Mouse (Mus musculus): ENCODE data around the gene Tmem263. TPM values are rescaled to one million over a fixed set of nuclear protein-coding genes. Genes with fewer than 3 reads are reported as not detected.

The Tmem263 gene
- total and polyA plus RNA-seq, 3 experiments: 11.8 to 15.7 TPM; not detected in 1

DNA sequence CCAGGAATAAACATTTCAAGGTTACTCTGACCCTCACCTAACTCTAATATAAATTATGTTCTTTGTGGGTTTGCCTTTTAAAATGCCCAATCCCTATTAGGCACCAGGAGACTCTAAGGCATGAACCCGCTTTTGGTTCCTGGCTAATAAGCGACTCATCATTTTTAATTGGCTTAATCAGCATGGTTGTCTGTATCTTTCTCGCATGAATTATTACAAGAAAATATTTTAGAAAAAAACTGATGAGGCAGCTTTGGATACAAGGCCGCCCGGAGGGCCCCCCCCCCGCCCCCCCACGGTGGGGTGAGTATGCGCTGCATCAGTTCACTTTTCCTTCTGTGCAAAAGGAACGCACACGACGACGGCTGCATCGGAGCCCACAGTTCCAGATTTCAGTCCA is 62.4 kb downstream of the Tmem263 start:
- Histone ChIP-seq H3K4me3 (ENCODE audit: control insufficient read depth in 1 of 2, insufficient read depth in 1 of 2, low read depth in 2 of 2, low read length in 2 of 2) (no peak overlapping the region), H3K79me2 (ENCODE audit: control insufficient read depth, insufficient read depth, low read length, poor library complexity) (no peaks in the 10 kb centered on the region), H3K9me3 (replicated peaks; ENCODE audit: insufficient read depth, low read length) (no peaks in the 10 kb centered on the region), H3K9ac (ENCODE audit: control insufficient read depth, low read depth, low read length, poor library complexity, severe bottlenecking) (no peak overlapping the region), H3K4me1 (ENCODE audit: control insufficient read depth in 1 of 2, insufficient read depth in 2 of 2, low read length in 2 of 2) (no peaks in the 10 kb centered on the region), H3K27me3 (ENCODE audit: control insufficient read depth in 1 of 2, insufficient read depth in 2 of 2, low read length in 2 of 2) (no peaks in the 10 kb centered on the region), H3K27ac (ENCODE audit: control insufficient read depth, low read depth, low read length) (no peak overlapping the region), H3K36me3 (ENCODE audit: control insufficient read depth in 1 of 2, insufficient read depth in 2 of 2, low read length in 2 of 2) (no peaks in the 10 kb centered on the region)
- TF ChIP-seq JUND (IDR thresholded peaks at IDR 0.05; ENCODE audit: low read depth, low read length) (no peak), UBTF (IDR thresholded peaks at IDR 0.05; ENCODE audit: borderline replicate concordance, insufficient read depth, low read depth, low read length) (no peak), GATA1 (IDR thresholded peaks at IDR 0.05; ENCODE audit: low read depth, low read length) (no peak), TBP (IDR thresholded peaks at IDR 0.05; ENCODE audit: low read depth, low read length) (no peak), GABPA (IDR thresholded peaks at IDR 0.05; ENCODE audit: low read depth, low read length) (no peak), NELFE (IDR thresholded peaks at IDR 0.05; ENCODE audit: low read depth, low read length) (no peak), ELF1 (IDR thresholded peaks at IDR 0.05; ENCODE audit: low read depth, low read length) (no peak), MEF2A (IDR thresholded peaks at IDR 0.05; ENCODE audit: extremely low read depth, insufficient replicate concordance, low read depth, low read length, poor library complexity, severe bottlenecking) (no peak), ZNF384 (IDR thresholded peaks at IDR 0.05; ENCODE audit: low read depth, low read length) (no peak), TAL1 (IDR thresholded peaks at IDR 0.05; ENCODE audit: low read length) (no peak), USF1 (IDR thresholded peaks at IDR 0.05; ENCODE audit: low read depth, low read length) (no peak), POLR2AphosphoS5 (IDR thresholded peaks at IDR 0.05; ENCODE audit: borderline replicate concordance, low read depth, low read length) (no peak), SIN3A (IDR thresholded peaks at IDR 0.05; ENCODE audit: low read length) (no peak), SMC3 (IDR thresholded peaks at IDR 0.05; ENCODE audit: low read depth, low read length) (no peak), TCF12 (IDR thresholded peaks at IDR 0.05; ENCODE audit: low read depth, low read length) (no peak), ZMIZ1 (IDR thresholded peaks at IDR 0.05; ENCODE audit: low read depth, low read length) (no peak), E2F4 (IDR thresholded peaks at IDR 0.05; ENCODE audit: borderline replicate concordance, low read depth, low read length) (no peak), BHLHE40 (IDR thresholded peaks at IDR 0.05; ENCODE audit: borderline replicate concordance, low read depth, low read length) (no peak), CHD1 (IDR thresholded peaks at IDR 0.05; ENCODE audit: low read depth, low read length) (no peak), MAFK (IDR thresholded peaks at IDR 0.05; ENCODE audit: borderline replicate concordance, low read depth, low read length) (no peak)
- no peak for DNase-seq (ENCODE audit: low read depth, low spot score)

DNA sequence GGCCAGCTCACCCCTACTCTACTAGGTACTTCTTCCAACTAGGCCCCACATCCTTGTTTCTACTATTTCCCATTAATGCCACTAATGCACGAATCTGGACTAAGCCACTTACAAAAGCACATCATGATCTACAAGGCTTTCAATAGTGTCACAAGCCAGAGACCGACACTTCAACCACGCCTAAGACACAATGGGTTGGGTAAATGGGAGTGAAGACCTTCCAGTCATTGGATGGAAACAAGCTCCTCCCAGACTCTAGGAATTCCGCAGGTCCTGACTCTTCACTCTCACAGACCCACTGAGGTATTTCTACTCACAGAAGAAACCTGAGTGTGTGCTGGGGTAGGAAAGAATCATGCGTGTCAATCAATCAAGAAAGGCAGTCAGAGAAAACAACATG is 62.9 kb downstream of the Tmem263 start:
- H3K36me3 ChIP-seq (ENCODE audit: control insufficient read depth in 1 of 2, insufficient read depth in 2 of 2, low read length in 2 of 2): no peaks in the 10 kb centered on the region
- no peak overlapping the region for H3K9ac ChIP-seq (ENCODE audit: control insufficient read depth, low read depth, low read length, poor library complexity, severe bottlenecking)
- DNase-seq (ENCODE audit: low read depth, low spot score): no peak
- H3K9me3 ChIP-seq (replicated peaks; ENCODE audit: insufficient read depth, low read length): no peaks in the 10 kb centered on the region
- H3K4me1 ChIP-seq (ENCODE audit: control insufficient read depth in 1 of 2, insufficient read depth in 2 of 2, low read length in 2 of 2): no peaks in the 10 kb centered on the region
- TF ChIP-seq EP300 (IDR thresholded peaks at IDR 0.05; ENCODE audit: low read depth in 1 of 2, low read length in 2 of 2) (no peak), SIN3A (IDR thresholded peaks at IDR 0.05; ENCODE audit: low read length) (no peak), ZNF384 (IDR thresholded peaks at IDR 0.05; ENCODE audit: low read depth, low read length) (no peak), MXI1 (IDR thresholded peaks at IDR 0.05; ENCODE audit: low read depth, low read length) (no peak), GATA1 (IDR thresholded peaks at IDR 0.05; ENCODE audit: low read depth, low read length) (no peak), ZC3H11A (IDR thresholded peaks at IDR 0.05; ENCODE audit: low read depth, low read length) (no peak), POLR2AphosphoS5 (IDR thresholded peaks at IDR 0.05; ENCODE audit: borderline replicate concordance, low read depth, low read length) (no peak), HCFC1 (IDR thresholded peaks at IDR 0.05; ENCODE audit: low read depth, low read length) (no peak), JUND (IDR thresholded peaks at IDR 0.05; ENCODE audit: low read depth, low read length) (no peak), MYB (IDR thresholded peaks at IDR 0.05; ENCODE audit: low read depth, low read length) (no peak), CHD2 (IDR thresholded peaks at IDR 0.05; ENCODE audit: low read length) (no peak)
- H3K27ac ChIP-seq (ENCODE audit: control insufficient read depth, low read depth, low read length): no peak overlapping the region
- no peaks in the 10 kb centered on the region for H3K27me3 ChIP-seq (ENCODE audit: control insufficient read depth in 1 of 2, insufficient read depth in 2 of 2, low read length in 2 of 2)
- no peaks in the 10 kb centered on the region for H3K79me2 ChIP-seq (ENCODE audit: control insufficient read depth, insufficient read depth, low read length, poor library complexity)
- no peak overlapping the region for H3K4me3 ChIP-seq (ENCODE audit: control insufficient read depth in 1 of 2, insufficient read depth in 1 of 2, low read depth in 2 of 2, low read length in 2 of 2)
